Mouse (Mus musculus): ENCODE measurements around the gene Kcnj15.

Kcnj15 gene

GRCm38 (mm10) chr16:95292843-95293505 is 35.6 kb downstream of the Kcnj15 start:
- DNase-seq (ENCODE audit: low spot score) = no peak

GRCm38 (mm10) chr16:95297651-95298050 is 40.3 kb downstream of the Kcnj15 start:
- DNase-seq (ENCODE audit: low spot score) = no peak

- DNase-seq (ENCODE audit: low spot score) = no peak
These were observed 44.3 kb downstream of the Kcnj15 start for GRCm38 (mm10) chr16:95301667-95302066.

- DNase-seq (ENCODE audit: low spot score) = no peak
These were observed 46.3 kb downstream of the Kcnj15 start for GRCm38 (mm10) chr16:95303676-95304075.

- no peak for DNase-seq (ENCODE audit: low spot score)
These were observed 50.5 kb downstream of the Kcnj15 start for GRCm38 (mm10) chr16:95307823-95308360.

GRCm38 (mm10) chr16:95321945-95322625 is 64.7 kb downstream of the Kcnj15 start:
- no peak for DNase-seq (ENCODE audit: low spot score)

GRCm38 (mm10) chr16:95332159-95332558 is 74.8 kb downstream of the Kcnj15 start:
- DNase-seq (ENCODE audit: low spot score) = no peak

GRCm38 (mm10) chr16:95340885-95341791 is 83.8 kb downstream of the Kcnj15 start:
- DNase-seq (ENCODE audit: low spot score) = peak; percentile 83

- DNase-seq (ENCODE audit: low spot score) = no peak
These were observed 84.7 kb downstream of the Kcnj15 start for GRCm38 (mm10) chr16:95342030-95342429.

GRCm38 (mm10) chr16:95344961-95345360 is 87.6 kb downstream of the Kcnj15 start:
- no peak for DNase-seq (ENCODE audit: low spot score)

- DNase-seq (ENCODE audit: low spot score) = peak; percentile 78
These were observed 88.5 kb downstream of the Kcnj15 start for GRCm38 (mm10) chr16:95345882-95346281.

- no peak for DNase-seq (ENCODE audit: low spot score)
These were observed 89.8 kb downstream of the Kcnj15 start for GRCm38 (mm10) chr16:95347202-95347601.

GRCm38 (mm10) chr16:95348555-95348954 is 91.2 kb downstream of the Kcnj15 start:
- no peak for DNase-seq (ENCODE audit: low spot score)

- no peak for DNase-seq (ENCODE audit: low spot score)
These were observed 92.0 kb downstream of the Kcnj15 start for GRCm38 (mm10) chr16:95349344-95349743.

- DNase-seq (ENCODE audit: low spot score) = no peak
These were observed 92.4 kb downstream of the Kcnj15 start for GRCm38 (mm10) chr16:95349745-95350144.

All from layer of hippocampus, adult 11-12 months (tissue).